Mouse (Mus musculus) CH12F3 (cell line): ENCODE data around the gene Mgat5b.

Experiments used
- in situ Hi-C: fragments of 300-500 bp; cut with MboI; formaldehyde crosslinking; loops from 2 replicates; pipeline ENCODE4 v1.14.3; 2020; ENCODE audit warnings: low sequenced_read_pairs

Gene Mgat5b

GRCm38 (mm10) chr11:117027681-117028080 is 109.0 kb downstream of the Mgat5b start:
- in situ Hi-C loops: no loop called here

GRCm38 (mm10) chr11:117028861-117029568 is 110.4 kb downstream of the Mgat5b start:
- in situ Hi-C loops: no loop called here

- in situ Hi-C loops: no loop called here
Observed at GRCm38 (mm10) chr11:117029569-117029955, 110.9 kb downstream of the Mgat5b start.

GRCm38 (mm10) chr11:117030018-117030417 is 111.4 kb downstream of the Mgat5b start:
- in situ Hi-C loops: no loop called here

- in situ Hi-C loops: no loop called here
Observed at GRCm38 (mm10) chr11:117030471-117031101, 111.9 kb downstream of the Mgat5b start.

- in situ Hi-C loops: no loop called here
Observed at GRCm38 (mm10) chr11:117031249-117031648, 112.6 kb downstream of the Mgat5b start.

- in situ Hi-C loops: no loop called here
Observed at GRCm38 (mm10) chr11:117035661-117036336, 117.1 kb downstream of the Mgat5b start.
